Mouse (Mus musculus) adrenal gland, postnatal 36 days (tissue): Measurements from ENCODE around the gene Glt1d1. TPM values are rescaled to one million over a fixed set of nuclear protein-coding genes. Genes with fewer than 3 reads are reported as not detected.

Experiments
- total RNA-seq, 2 experiments: library from RNA; stranded (reverse); gene quantifications; 2 replicates each; pipeline ENCODE4 v1.2.3; 2021

Glt1d1 gene
- total RNA-seq, 2 experiments from 2014 or later, result 0.16 to 0.66 TPM

Other genes starting within 250 kb of the Glt1d1 start
- gene Slc15a4, start 635 bp downstream of the Glt1d1 start, total RNA-seq, result 10 to 100 TPM; 23.8 to 25.3 TPM